Mouse (Mus musculus): ENCODE data around the gene Lrp6.

Lrp6 gene

DNA sequence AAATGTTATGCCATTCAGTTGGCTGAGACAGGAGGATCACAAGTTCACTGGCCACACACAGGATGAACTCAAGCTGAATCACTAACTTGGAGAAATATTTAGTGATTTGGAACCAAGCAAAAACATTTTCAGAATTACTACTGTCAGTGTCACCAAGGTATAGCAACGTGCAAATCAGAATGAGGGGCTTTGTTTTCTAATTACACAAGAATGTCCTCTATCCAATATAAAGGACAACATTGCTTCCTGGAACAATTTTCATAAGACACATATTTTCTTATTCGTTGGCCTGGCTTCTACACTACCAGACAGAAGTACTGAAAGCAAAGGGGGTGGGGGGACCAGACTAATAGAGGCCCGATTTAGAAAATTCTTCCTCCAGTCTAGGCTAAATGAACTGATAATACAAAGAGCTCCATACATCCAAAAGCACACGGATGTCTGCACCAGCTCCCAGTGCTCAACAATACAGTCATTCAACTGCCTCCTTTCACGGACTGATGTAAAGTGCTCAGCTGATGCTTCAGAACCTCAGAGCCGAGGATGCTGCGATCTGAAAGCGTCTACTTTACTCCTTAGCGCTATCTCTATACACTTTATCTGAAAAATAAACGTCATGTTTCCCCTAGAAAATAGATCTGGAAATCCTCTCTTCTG, 29.2 kb downstream of the Lrp6 start:
- in situ Hi-C loops (cut with MboI; ENCODE audit: low sequenced_read_pairs) = no loop called here

DNA sequence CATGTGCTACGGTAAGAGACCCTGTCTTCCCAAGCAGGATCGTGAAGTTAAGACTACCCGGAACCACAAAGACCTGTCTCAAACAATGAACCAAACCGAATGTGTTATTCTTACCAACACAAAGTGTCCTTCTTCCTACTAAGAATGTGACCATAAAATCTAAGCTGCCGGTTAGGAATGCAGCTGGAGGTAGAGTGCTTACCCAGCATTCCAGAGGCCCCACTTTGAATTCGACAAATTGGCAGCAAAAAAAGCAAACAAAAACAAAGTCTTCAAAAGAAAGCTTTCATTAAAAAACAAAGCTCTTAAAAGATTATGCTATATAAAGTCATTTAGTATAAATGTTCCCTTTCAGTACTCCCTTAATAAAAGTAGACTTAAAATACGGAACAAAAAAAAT, 31.6 kb downstream of the Lrp6 start:
- in situ Hi-C loops (cut with MboI; ENCODE audit: low sequenced_read_pairs) = no loop called here

- in situ Hi-C loops (cut with MboI; ENCODE audit: low sequenced_read_pairs) = no loop called here
Observed at GRCm38 (mm10) chr6:134533021-134533420, 33.7 kb downstream of the Lrp6 start.

DNA sequence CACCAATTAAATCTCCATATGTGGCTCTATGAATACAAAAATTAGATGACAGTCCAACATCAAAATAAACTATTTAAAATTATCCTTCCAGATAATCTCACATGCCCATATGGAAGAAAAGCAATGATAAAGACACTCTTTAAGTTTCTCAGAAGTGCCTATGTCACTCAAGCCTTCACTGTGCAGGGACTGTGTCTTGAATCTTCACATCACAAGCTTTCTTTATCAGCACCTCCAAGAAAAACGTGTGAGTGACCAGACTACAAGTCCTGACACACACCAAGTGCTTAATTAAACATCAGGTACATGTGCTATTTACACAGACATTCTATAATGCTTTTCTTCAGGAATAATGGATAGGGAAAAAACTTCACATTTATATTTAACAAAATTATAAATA, 34.8 kb downstream of the Lrp6 start:
- in situ Hi-C loops (cut with MboI; ENCODE audit: low sequenced_read_pairs) = no loop called here

GRCm38 (mm10) chr6:134529340-134529739, 37.4 kb downstream of the Lrp6 start:
- in situ Hi-C loops (cut with MboI; ENCODE audit: low sequenced_read_pairs) = no loop called here

- in situ Hi-C loops (cut with MboI; ENCODE audit: low sequenced_read_pairs) = no loop called here
Observed at GRCm38 (mm10) chr6:134528396-134528795, 38.4 kb downstream of the Lrp6 start.

- in situ Hi-C loops (cut with MboI; ENCODE audit: low sequenced_read_pairs) = no loop called here
Observed at GRCm38 (mm10) chr6:134527596-134528128, 39.1 kb downstream of the Lrp6 start.

GRCm38 (mm10) chr6:134526821-134527595, 39.8 kb downstream of the Lrp6 start:
- in situ Hi-C loops (cut with MboI; ENCODE audit: low sequenced_read_pairs) = no loop called here

- in situ Hi-C loops (cut with MboI; ENCODE audit: low sequenced_read_pairs) = no loop called here
Observed at GRCm38 (mm10) chr6:134526275-134526674, 40.5 kb downstream of the Lrp6 start.

- in situ Hi-C loops (cut with MboI; ENCODE audit: low sequenced_read_pairs) = no loop called here
Observed at GRCm38 (mm10) chr6:134521411-134521810, 45.4 kb downstream of the Lrp6 start.

- in situ Hi-C loops (cut with MboI; ENCODE audit: low sequenced_read_pairs) = no loop called here
Observed at GRCm38 (mm10) chr6:134520821-134521220, 45.9 kb downstream of the Lrp6 start.

DNA sequence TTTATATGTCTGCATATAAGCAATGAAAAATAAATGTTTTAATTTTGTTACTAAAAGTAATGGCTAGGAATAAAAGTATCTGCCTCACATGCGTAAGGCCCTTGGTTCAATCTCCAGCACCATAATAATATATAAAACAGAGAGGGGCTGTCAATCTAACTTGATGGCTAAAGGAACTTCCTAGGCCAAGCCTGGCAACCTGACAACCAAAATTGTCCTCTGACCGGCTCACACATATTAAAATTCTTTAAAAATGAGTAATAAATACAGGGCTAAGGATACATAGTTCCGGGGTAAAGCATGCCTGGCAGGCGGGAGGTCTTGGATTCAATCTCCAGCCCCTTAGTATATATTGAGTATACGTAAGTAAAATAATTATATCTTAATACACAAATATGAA, 48.3 kb downstream of the Lrp6 start:
- in situ Hi-C loops (cut with MboI; ENCODE audit: low sequenced_read_pairs) = no loop called here

DNA sequence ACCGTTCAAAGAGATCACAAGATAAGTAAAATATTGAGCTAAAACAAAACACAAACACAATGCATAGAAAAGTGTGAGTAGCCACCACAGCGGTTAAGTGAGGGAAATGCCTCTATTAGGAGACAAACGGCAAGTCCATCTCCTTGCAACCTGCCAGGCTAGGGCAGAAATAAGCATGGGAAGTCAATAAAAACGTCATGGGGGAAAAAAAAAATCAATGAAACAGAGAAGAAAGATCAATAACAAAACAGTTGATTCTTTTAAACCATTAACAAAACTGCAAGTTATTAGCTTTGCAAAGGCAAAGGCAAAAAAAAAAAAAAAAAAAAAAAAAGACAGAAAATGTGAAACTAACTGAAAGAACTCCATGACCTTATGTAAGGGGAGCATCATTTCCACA, 49.6 kb downstream of the Lrp6 start:
- in situ Hi-C loops (cut with MboI; ENCODE audit: low sequenced_read_pairs) = no loop called here

DNA sequence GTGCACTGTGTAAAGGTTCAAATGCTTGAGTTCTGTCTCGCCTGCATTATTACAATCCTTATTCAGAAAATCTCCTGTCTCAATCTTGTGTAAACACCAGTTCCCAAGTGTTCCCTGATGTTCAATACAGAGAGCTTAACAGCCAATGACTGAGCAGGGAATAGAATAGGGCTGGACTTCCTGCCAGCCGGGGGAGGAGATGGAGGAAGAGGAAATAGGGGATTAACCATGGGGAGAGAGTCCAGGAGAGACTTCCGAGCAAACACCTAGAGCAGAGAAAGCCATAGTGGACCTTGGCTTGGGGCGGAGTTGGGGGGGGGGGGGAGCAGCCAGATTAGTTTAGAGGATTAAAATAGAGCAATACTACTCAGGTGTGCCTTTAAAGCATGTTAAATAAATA, 51.3 kb downstream of the Lrp6 start:
- in situ Hi-C loops (cut with MboI; ENCODE audit: low sequenced_read_pairs) = no loop called here

- in situ Hi-C loops (cut with MboI; ENCODE audit: low sequenced_read_pairs) = no loop called here
Observed at GRCm38 (mm10) chr6:134513896-134514510, 52.8 kb downstream of the Lrp6 start.

DNA sequence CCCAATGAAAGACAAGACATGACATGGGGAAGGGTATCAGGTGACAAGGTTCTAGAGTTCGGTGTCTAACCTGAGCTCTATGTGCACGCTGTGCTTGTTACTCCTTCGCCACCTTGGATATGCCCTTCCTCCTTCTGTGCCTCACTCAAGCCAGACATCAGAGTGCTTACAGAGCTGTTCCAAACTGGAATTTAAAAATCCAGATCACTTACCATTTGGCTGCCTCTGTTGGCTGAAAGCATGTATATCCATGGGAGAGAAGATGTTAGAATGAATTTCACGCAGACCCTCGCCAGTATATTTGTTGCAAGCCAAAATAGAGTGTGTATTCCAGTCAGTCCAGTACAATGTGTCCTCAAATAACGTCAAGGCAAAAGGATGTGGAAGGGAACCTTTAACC, 53.8 kb downstream of the Lrp6 start:
- in situ Hi-C loops (cut with MboI; ENCODE audit: low sequenced_read_pairs) = no loop called here

DNA sequence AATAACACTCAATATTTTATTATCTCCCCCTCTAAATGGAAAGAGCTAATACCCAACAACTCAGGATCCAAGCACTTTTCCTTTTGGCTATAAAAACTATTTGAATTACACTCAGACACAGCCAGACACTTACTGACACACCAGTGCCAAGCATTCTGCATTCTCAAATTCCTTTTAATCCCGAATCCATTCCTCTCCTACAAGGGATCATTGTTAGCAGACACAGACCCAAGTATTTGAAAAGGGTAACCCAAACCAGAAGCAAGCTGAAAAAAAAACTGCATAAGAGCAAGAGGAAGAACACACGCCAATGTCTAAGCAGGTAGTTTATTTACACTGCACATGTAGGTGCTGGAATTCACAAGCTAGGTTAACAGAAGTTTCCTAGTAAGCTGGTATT, 54.3 kb downstream of the Lrp6 start:
- in situ Hi-C loops (cut with MboI; ENCODE audit: low sequenced_read_pairs) = no loop called here

GRCm38 (mm10) chr6:134511118-134511517, 55.6 kb downstream of the Lrp6 start:
- in situ Hi-C loops (cut with MboI; ENCODE audit: low sequenced_read_pairs) = no loop called here

GRCm38 (mm10) chr6:134510280-134510679, 56.5 kb downstream of the Lrp6 start:
- in situ Hi-C loops (cut with MboI; ENCODE audit: low sequenced_read_pairs) = no loop called here

DNA sequence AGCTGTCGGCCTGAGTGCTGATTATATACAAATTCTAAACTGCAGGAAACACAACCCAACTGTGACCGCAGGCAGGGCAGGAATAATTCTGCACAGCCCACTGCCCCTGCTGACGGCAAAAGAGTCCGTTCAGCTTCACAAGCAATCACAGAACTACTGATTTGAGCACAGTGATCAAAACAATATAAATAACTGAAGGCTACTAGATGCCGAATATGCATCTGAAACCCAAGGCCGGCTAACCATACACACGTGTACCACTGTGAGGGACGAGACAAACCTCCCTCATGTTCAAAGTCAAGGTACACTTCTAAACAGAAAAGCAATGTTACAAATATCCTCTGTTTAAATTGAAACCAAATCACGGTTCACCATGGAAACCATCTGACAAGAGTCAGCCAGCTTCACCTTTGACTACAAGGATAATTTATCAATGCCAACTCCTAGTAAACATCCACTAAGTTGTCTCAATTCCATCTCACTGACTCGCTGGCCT, 57.0 kb downstream of the Lrp6 start:
- in situ Hi-C loops (cut with MboI; ENCODE audit: low sequenced_read_pairs) = no loop called here

DNA sequence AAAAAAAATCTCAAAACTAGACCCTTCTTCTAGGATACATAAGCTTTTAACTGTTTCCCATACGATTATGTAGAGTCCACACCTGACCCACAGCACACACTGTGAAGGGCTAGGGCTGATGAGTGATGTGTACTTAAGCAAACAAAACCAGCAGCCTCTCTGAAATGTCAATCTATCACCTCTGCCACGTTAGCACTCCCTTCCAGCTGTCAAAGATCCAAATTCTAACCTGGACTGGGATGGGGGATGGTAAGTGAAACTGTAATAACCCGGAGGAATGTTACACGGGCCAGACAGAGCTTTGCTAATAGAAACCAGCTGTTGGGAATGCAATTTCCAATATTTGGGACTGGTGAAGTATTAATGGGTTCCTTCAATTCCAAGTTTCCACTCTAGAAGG, 61.9 kb downstream of the Lrp6 start:
- in situ Hi-C loops (cut with MboI; ENCODE audit: low sequenced_read_pairs) = no loop called here

DNA sequence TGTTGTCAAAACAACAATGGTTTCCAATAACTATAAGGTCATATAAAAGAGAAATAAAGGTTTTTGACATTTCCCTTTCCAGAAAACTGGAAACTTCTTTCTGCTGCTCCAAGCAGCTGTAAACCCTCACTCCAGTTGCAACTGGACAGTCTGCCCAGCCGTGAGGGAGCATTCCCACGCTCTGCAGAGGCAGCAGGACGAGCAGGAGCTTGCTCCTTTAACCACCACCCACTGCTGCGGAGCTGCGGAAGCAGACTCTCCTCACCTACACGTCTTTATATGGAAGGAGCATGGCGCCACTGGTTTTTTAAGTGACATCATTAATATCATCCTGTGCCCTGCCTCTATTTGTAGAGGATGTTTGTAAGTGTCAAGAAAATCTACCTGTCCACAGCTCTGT, 64.4 kb downstream of the Lrp6 start:
- in situ Hi-C loops (cut with MboI; ENCODE audit: low sequenced_read_pairs) = no loop called here

All from CH12F3 (cell line).